Mouse (Mus musculus) left cerebral cortex, adult 11 months (tissue): Measurements from ENCODE around the gene Mrpl37.

Source experiments
- DNase-seq: peaks from one replicate; pipeline ENCODE4 v3.0.0; 2022; ENCODE audit warnings: low spot score

Mrpl37 gene

GRCm38 (mm10) chr4:107067151-107067840 is 628 bp upstream of the Mrpl37 start:
- DNase-seq: no peak

DNA sequence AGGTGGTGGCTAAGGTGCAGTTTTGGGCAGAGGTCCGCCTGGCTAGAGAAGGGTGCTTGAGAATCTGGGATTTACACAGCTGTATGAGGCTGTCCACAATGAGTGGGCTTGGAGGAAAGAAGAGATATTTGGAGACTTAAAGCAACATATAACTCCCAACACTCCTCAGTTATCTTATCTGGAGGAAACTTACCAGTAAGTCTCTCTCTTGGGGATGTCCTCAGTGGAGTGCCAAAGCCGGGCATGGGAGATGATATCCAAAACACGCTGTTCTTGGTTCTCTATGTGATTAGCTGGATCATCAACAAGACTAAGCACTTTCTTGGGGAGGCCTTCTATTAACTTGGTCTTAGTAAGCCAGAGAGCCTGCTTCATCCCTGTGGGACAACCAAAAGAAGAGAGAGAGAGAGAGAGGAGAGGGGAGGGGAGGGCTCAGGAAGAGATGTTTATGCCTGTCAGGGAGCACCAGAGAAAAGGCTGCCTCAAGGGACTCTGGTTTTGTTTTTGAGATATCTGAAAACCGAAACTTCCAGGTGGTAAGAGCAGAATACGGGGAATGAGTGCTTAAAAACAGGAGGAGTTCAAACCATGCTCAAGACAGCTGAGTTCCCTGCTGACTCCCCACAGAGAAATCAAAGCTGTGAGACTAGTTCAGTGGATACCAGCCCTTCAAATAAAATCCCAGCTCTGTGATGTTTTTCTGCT is 2.1 kb downstream of the Mrpl37 start:
- DNase-seq: no peak

- no peak for DNase-seq
These were observed 3.5 kb downstream of the Mrpl37 start for GRCm38 (mm10) chr4:107063214-107063613.

DNA sequence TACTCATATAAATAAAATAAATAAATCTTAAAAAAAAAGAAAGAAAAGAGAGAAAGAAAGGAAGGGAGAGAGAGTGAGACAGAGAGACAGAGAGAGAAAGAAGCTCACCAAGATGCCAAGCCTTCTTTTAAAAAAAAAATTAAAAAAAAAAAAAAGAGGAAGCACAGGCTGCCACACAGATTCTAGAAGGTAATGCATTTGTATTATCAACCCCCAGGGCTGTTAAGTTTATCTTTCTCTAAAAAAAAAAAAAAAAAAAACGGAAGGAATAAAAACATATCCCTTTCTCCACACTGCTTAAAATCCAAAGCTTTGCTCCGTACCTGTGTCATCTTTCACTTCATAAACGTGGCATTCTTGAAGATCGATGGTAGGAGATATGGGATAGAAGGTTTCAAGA is 5.1 kb downstream of the Mrpl37 start:
- DNase-seq: no peak

DNA sequence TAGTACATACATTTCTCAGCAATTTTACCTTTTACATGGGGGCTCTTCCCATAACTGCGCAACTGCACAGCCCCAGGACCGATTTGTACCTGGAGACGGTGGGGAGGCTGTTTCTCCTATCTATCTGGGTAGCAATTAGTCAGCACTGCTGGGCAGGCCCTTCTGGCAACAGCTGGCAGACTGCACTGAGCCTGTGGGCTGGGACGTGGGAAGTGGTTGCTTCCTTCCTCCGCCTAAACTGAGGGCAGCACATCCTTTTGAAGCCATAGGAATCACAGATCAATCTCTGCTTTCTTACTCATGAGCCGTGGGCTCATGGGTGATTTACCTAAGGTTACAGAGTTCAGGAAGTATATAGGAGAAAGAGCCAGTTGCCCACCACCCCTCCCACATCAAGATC is 7.9 kb downstream of the Mrpl37 start:
- DNase-seq: no peak

GRCm38 (mm10) chr4:107058346-107058745 is 8.3 kb downstream of the Mrpl37 start:
- DNase-seq: no peak

DNA sequence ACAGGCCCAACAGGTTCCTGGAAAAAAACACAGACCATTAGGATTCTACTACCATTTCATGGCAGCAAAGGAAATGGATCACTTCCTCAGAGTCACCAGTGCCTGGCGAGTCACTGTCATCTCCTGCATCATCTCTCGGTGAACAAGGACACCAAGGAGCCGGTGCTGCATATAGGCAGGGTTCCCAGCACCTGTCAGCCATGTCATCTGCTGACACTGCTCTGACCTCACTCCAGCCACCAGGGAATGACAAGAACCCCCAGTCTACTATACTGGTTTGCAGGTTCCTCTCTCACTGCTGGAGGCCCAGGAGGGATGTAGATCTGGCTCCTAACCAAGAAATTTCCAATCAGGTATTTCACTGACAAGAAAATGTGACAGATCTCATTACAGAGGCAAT is 10.6 kb downstream of the Mrpl37 start:
- no peak for DNase-seq

GRCm38 (mm10) chr4:107052962-107053553 is 13.6 kb downstream of the Mrpl37 start:
- DNase-seq: no peak

- DNase-seq: no peak
These were observed 14.8 kb downstream of the Mrpl37 start for GRCm38 (mm10) chr4:107051889-107052288.

GRCm38 (mm10) chr4:107048568-107049162 is 18.0 kb downstream of the Mrpl37 start:
- no peak for DNase-seq

GRCm38 (mm10) chr4:107047806-107048205 is 18.9 kb downstream of the Mrpl37 start:
- no peak for DNase-seq

GRCm38 (mm10) chr4:107045188-107045587 is 21.5 kb downstream of the Mrpl37 start:
- no peak for DNase-seq

DNA sequence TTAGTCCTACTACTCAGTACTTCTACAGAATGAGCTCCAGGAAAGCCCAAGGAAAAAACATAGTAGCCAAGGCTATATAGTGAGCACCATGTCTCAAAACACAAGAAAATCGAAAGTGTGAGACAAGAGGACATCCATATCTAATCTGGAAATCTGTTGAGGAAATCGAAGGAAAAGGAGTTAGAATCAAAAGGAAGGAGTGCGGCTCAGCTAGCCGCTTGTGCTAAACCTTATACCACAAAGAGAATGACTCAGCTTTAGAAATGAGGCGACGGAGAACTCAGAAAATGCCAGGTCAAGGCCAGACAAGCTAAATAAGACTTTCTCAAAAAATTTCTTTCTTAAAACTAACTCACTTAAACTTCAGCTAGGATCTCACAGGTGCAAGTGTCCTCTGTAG is 24.4 kb downstream of the Mrpl37 start:
- no peak for DNase-seq

GRCm38 (mm10) chr4:107039270-107039669 is 27.4 kb downstream of the Mrpl37 start:
- no peak for DNase-seq

- no peak for DNase-seq
These were observed 28.4 kb downstream of the Mrpl37 start for GRCm38 (mm10) chr4:107038303-107038702.

DNA sequence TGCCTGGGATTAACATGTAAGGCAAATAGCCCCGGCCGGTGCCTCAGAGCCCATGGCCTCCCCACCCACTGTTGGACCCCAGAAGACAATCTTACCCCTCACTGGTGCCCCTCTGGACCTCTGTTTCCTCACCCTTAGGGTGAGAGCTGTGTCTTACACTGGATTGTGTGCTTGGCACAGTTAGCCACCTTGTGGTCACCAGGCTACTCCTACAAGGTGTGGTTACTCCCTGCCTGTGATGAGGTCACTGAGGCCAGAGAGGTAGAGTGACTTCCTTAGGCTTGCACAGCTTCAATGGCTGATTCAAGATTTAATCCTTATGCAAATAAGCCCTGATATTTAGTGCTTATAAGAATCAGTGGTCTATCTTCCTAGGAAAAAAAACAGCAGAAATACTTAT is 29.7 kb downstream of the Mrpl37 start:
- no peak for DNase-seq

GRCm38 (mm10) chr4:107035689-107036088 is 31.0 kb downstream of the Mrpl37 start:
- no peak for DNase-seq

- DNase-seq: no peak
These were observed 40.2 kb downstream of the Mrpl37 start for GRCm38 (mm10) chr4:107026451-107026850.

- DNase-seq: no peak
These were observed 41.3 kb downstream of the Mrpl37 start for GRCm38 (mm10) chr4:107025369-107025768.

GRCm38 (mm10) chr4:107024899-107025298 is 41.8 kb downstream of the Mrpl37 start:
- no peak for DNase-seq

GRCm38 (mm10) chr4:107021464-107021863 is 45.2 kb downstream of the Mrpl37 start:
- DNase-seq: no peak

GRCm38 (mm10) chr4:107020287-107021000 is 46.2 kb downstream of the Mrpl37 start:
- no peak for DNase-seq
